Mouse (Mus musculus) c-Kit-positive CD71-positive TER-119-positive erythroid progenitor cells, embryonic 14.5 days (primary cell): ENCODE results near the gene Tas2r108.

Experiments used
- DNase-seq: peaks from one replicate; pipeline ENCODE4 v3.0.0-alpha.2; 2013; ENCODE audit warnings: low spot score

The Tas2r108 gene

DNA sequence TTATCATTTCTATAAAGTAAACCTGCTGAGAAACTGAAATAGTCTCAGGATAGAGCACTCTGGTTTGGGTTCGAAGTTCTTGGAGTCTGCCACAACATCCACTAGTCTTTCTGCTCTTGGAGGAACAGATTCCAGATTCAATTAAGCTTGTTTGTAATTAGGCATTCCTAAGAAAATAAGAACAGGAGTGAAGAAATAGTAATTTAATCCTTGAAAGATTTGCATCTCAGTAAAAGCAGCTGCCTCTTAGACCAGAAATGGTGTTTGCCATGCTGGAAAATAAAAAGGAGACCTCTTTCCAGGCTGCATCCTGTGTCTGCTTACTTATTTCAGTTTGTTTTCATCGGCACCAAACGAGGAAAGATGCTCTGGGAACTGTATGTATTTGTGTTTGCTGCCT is at the start of gene Tas2r108:
Gene Tas2r108 (plus strand): TSS at position 301 of the 400 bp plus-strand sequence.
- DNase-seq: no peak

- no peak for DNase-seq
These were observed 44.7 kb upstream of the Tas2r108 start for GRCm38 (mm10) chr6:40448626-40449025.

DNA sequence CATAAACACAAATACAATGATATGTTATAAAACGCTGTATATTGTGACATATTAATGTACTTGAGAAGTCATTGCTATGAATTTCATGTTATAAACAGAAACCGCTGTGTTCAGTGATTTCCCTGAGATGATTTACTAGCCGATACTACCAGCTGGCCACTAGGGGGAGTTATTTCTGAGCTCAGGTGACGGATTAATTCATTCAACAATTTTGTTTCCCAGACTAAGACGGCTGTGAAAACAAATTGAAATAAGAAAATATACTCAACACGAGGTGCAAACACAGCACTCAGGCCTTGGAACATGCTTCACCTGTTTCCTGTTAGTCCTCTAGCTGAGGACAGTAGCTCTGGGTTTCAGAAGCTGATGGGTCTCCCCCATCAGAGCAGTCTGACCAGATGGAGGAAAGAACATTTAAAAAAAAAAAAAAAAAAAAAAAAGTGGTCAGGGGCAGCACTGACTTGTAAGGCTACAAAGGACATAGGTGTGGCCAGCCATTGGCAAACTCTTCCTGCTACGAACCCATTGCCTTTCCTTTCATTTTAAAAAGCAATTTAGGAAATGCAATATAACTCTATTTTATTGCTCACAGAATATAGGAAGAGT is 38.8 kb upstream of the Tas2r108 start:
- no peak for DNase-seq

- DNase-seq: no peak
These were observed 27.6 kb upstream of the Tas2r108 start for GRCm38 (mm10) chr6:40465710-40466109.

DNA sequence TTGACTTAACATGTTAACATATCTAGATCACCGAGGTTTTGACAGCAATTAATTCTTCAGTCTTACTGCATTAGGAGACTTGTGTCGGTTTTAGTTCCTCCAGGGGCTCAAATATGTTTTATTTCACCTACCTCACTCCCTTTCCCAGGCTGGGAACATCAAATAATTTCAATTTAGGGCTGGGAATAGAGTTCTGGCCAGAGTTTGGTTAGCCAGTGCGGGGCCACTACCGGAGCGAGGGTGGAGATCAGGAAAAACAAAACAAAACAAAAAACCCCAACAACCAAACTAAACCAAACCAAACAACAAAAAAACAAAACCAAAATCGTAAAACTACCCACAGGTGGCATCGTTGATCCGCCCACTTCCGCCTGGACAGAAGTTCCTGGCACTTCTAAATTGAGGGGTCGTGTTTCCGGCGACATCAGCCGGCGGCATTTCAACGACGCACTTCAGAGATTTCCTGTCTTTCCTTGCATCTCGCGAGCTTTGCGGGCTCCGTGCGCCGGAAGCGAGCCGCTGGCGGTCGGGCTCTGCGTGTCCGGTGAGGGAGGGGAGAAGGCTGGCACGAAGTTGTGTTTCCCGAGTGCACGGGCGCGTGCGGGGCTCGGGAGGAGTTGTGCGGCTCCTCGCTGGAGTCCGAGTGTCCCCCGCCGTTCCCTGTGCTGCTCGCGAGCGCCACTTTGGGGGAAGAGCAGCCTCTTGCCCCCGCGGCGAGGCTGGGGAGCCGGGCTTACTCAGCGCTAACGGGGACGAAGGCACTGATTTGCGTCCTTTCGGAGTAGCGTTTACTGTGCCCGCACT is 22.2 kb upstream of the Tas2r108 start, which contains the start of gene Ssbp1:
Gene Ssbp1 (plus strand): TSS at position 437 of the 804 bp plus-strand sequence.
- peak; percentile 91 for DNase-seq

- DNase-seq: no peak
These were observed 21.7 kb upstream of the Tas2r108 start for GRCm38 (mm10) chr6:40471720-40472010.

GRCm38 (mm10) chr6:40476132-40476531 is 17.2 kb upstream of the Tas2r108 start:
- DNase-seq: no peak

GRCm38 (mm10) chr6:40479705-40480104 is 13.6 kb upstream of the Tas2r108 start:
- DNase-seq: no peak

DNA sequence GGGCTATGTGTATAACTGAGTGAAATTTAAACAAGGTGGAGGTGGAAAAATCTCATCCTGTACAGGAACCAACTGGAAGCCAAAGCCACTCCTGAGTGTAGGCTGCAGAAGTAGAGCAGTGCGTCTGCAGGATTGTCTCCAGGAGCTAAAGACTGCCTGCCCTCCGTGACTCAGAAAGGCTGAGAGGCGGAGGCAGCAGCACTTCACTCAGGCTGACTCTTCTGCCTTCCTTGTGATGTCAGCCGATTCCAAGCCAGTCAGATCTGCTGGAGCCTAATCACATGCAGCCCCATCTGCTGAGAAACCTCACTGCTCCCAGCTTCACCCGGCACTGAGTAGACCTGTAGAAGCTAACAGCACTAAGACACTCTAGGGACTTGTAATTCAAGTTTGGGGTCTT is 11.0 kb upstream of the Tas2r108 start:
- DNase-seq: no peak

- no peak for DNase-seq
These were observed 2.4 kb upstream of the Tas2r108 start, which contains the start of gene Tas2r137 for GRCm38 (mm10) chr6:40490933-40491332. Gene Tas2r137, plus strand, starts transcription at chr6:40491233.

DNA sequence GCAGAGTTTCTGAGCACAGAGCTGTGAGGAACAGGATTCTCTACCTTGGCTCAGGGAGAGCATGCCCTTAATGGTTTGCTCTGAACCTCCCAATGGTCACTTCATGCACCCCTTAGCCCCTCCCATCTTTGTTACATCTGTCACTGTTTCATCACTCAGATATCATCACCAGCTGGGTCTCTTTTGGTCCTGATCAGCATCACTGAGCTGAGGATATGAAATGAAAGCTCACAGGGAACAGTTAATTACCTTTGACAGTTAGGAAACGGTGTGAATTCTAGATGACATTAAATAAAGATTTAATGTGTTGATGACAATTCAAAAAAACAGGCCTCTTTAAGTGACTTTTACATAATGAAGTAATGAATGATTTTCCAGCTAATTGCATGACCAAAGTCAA is 26.1 kb downstream of the Tas2r108 start, which contains the start of gene Prss37:
Gene Prss37 (minus strand): TSS at position 101 of the 400 bp plus-strand sequence.
- DNase-seq: no peak
